Mouse (Mus musculus) hindbrain, postnatal 0 days (tissue): ENCODE measurements around the gene Ndufaf2. TPM values are rescaled to one million over a fixed set of nuclear protein-coding genes. Genes with fewer than 3 reads are reported as not detected.

Source experiments
- ATAC-seq: fragments of 200-750 bp; cut with Nextera tagmentation; 2 replicates; pipeline ENCODE4 v1.8.0; 2017; ENCODE audit warnings: mild to moderate bottlenecking, moderate TSS enrichment, moderate library complexity
- DNase-seq: peaks from one replicate; pipeline ENCODE4 v3.0.0-alpha.2; 2015; ENCODE audit warnings: low spot score
- H3K27ac ChIP-seq: fragments of 300-500 bp; sonication (generic); 2 replicates; pipeline ENCODE4 v1.5.1; 2014; ENCODE audit warnings: mild to moderate bottlenecking
- H3K27me3 ChIP-seq: fragments of 300-500 bp; sonication (generic); 2 replicates; pipeline ENCODE4 v1.6.1; 2014; ENCODE audit warnings: low read length, mixed read lengths; ENCODE audit not compliant: insufficient read depth
- H3K36me3 ChIP-seq: fragments of 300-500 bp; sonication (generic); 2 replicates; pipeline ENCODE4 v1.6.1; 2014; ENCODE audit warnings: low read length, mixed read lengths; ENCODE audit not compliant: insufficient read depth
- H3K4me1 ChIP-seq: fragments of 300-500 bp; sonication (generic); 2 replicates; pipeline ENCODE4 v1.6.1; 2014; ENCODE audit warnings: antibody characterized with exemption, low read length, mixed read lengths; ENCODE audit not compliant: insufficient read depth
- H3K4me2 ChIP-seq: fragments of 300-500 bp; sonication (generic); 2 replicates; pipeline ENCODE4 v1.6.1; 2014; ENCODE audit warnings: low read depth, mild to moderate bottlenecking, low read length, moderate library complexity, mixed read lengths
- H3K4me3 ChIP-seq: fragments of 300-500 bp; sonication (generic); 2 replicates; pipeline ENCODE4 v1.5.1; 2014; ENCODE audit warnings: low read length
- H3K9ac ChIP-seq: fragments of 300-500 bp; sonication (generic); replicated peaks from 2 replicates; pipeline ENCODE4 v1.6.1; 2014; ENCODE audit warnings: mild to moderate bottlenecking, low read length, moderate library complexity, mixed read lengths
- H3K9me3 ChIP-seq: fragments of 300-500 bp; sonication (generic); 2 replicates; pipeline ENCODE4 v1.6.1; 2016; ENCODE audit warnings: low read length, mixed read lengths
- CTCF ChIP-seq: IDR thresholded peaks from 2 replicates; pipeline ENCODE4 v1.5.1; 2016; ENCODE audit warnings: antibody characterized with exemption, control low read depth, low read depth
- WGBS: fragments of 180-500 bp; shearing (Covaris S2); extraction: QIAGEN DNeasy Blood & Tissue Kit; methylation state at CpG from one replicate; pipeline ENCODE4 v1.1.7; 2014; 5-methylcytosine and 5-hydroxymethylcytosine counted together
- polyA plus RNA-seq: library from polyadenylated mRNA; unstranded; fragments of >200 nt; fragmentation: Nextera tagmentation; extraction: Ambion mirVana; gene quantifications from 2 replicates; pipeline ENCODE4 v1.2.1, GENCODE M21; 2015
- total RNA-seq: library from RNA; depleted of rRNA; stranded (reverse); fragments of >200 nt; gene quantifications from 2 replicates; pipeline ENCODE4 v1.2.3, GENCODE M21; 2014

Ndufaf2 gene
- total and polyA plus RNA-seq, 2 experiments from 2014 or later = 8.2 to 74.9 TPM

DNA sequence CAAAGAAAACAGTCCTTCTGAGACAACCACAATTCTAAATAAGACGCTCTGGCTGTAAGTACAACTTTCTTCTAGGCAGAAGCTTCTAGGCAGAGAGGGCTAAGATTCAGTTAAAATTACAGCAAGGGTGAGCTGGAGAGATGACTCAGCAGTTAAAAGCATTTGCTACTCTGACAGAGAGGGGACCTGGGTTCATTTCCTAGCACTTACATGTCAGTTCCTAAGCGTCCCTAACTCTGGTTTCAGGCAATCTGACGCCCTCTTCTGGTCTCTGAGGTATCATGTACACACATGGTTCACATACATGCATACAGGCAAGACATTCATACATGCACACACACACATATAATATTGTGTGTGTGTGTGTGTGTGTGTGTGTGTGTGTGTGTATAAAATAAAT is 27.1 kb upstream of the Ndufaf2 start:
- WGBS = 92% methylated on average over 3 of the region's 3 CpGs
- H3K27ac ChIP-seq = no peak overlapping the region
- H3K9ac ChIP-seq = no peak overlapping the region
- ATAC-seq (no peak), DNase-seq (no peak)
- H3K9me3 ChIP-seq = no peaks in the 10 kb centered on the region
- TF ChIP-seq CTCF = no peak
- H3K36me3 ChIP-seq = peaks cover 16% of the 10 kb centered on the region; the same call in 1 of the 2 replicates
- no peak overlapping the region for H3K4me2 ChIP-seq
- H3K27me3 ChIP-seq = no peaks in the 10 kb centered on the region
- no peak overlapping the region for H3K4me3 ChIP-seq
- H3K4me1 ChIP-seq = no peaks in the 10 kb centered on the region

GRCm38 (mm10) chr13:108184743-108185255 is 26.4 kb upstream of the Ndufaf2 start:
- Histone ChIP-seq H3K9ac (no peak overlapping the region), H3K27me3 (no peaks in the 10 kb centered on the region), H3K4me1 (no peaks in the 10 kb centered on the region), H3K9me3 (no peaks in the 10 kb centered on the region), H3K36me3 (peaks cover 16% of the 10 kb centered on the region; the same call in 1 of the 2 replicates), H3K4me2 (no peak overlapping the region), H3K27ac (no peak overlapping the region), H3K4me3 (no peak overlapping the region)
- TF ChIP-seq CTCF = no peak
- DNase-seq = no peak
- no peak for ATAC-seq

GRCm38 (mm10) chr13:108180821-108181220 is 22.4 kb upstream of the Ndufaf2 start:
- no peaks in the 10 kb centered on the region for H3K27me3 ChIP-seq
- peaks cover 16% of the 10 kb centered on the region for H3K36me3 ChIP-seq
- DNase-seq = no peak
- H3K27ac ChIP-seq = no peak overlapping the region
- no peak for ATAC-seq
- WGBS = 84% methylated on average over 5 of the region's 5 CpGs
- H3K4me1 ChIP-seq = no peaks in the 10 kb centered on the region
- H3K4me3 ChIP-seq = no peak overlapping the region
- H3K9me3 ChIP-seq = no peaks in the 10 kb centered on the region
- H3K9ac ChIP-seq = no peak overlapping the region
- no peak overlapping the region for H3K4me2 ChIP-seq
- no peak for TF ChIP-seq CTCF

- WGBS = 84% methylated on average over 8 of the region's 8 CpGs
- Histone ChIP-seq H3K4me3 (no peak overlapping the region), H3K4me2 (no peak overlapping the region), H3K9me3 (no peaks in the 10 kb centered on the region), H3K4me1 (no peaks in the 10 kb centered on the region), H3K27me3 (no peaks in the 10 kb centered on the region), H3K27ac (no peak overlapping the region), H3K9ac (no peak overlapping the region), H3K36me3 (peaks cover 21% of the 10 kb centered on the region)
- no peak for TF ChIP-seq CTCF
- DNase-seq = no peak
- ATAC-seq = no peak
Measured at GRCm38 (mm10) chr13:108179618-108180017, 21.2 kb upstream of the Ndufaf2 start.

DNA sequence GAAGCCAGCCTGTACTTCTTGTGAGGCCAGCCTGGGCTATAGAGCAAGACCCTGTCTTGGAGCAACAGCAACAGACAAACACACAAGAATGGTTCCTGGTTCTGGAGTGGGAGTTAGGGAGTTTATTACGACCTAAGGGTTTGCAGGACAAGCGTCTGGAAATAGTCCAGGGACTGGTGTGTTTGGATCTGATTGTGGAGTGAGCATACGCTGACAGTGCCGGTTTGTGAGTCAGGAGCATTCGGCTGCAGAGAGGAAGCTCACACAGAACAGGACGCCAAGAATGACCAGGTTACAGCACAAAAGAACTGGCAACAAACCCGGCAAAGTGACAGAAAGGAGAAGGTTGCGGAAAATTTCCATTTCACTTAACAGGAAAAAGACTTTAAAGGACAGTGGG is 12.1 kb upstream of the Ndufaf2 start:
- no peak overlapping the region for H3K4me3 ChIP-seq
- no peak overlapping the region for H3K4me2 ChIP-seq
- H3K36me3 ChIP-seq = peaks cover 12% of the 10 kb centered on the region
- DNase-seq (no peak), ATAC-seq (no peak)
- H3K9ac ChIP-seq = no peak overlapping the region
- no peaks in the 10 kb centered on the region for H3K9me3 ChIP-seq
- 85% methylated on average over 8 of the region's 8 CpGs for whole genome bisulfite sequencing
- H3K27me3 ChIP-seq = no peaks in the 10 kb centered on the region
- no peaks in the 10 kb centered on the region for H3K4me1 ChIP-seq
- H3K27ac ChIP-seq = no peak overlapping the region
- TF ChIP-seq CTCF = no peak

DNA sequence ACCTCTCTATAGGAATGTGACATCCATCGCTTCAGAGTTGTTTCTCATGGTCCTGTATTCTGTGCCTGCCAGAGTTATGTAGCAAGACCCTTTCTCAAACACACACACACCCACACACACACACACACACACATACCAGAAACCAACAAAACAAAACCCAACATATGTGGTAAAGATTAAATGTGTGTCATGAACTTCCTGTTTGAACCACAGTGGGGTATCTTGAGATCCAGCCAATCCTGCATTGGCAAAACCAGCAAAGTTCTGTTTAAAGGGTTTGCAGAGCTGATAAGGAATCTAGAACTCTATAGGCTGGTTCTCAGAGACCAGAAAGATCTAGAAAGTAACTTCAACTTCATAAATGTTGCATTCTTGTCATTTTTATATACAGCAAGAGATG is 11.6 kb upstream of the Ndufaf2 start:
- no peak overlapping the region for H3K4me2 ChIP-seq
- no peak overlapping the region for H3K27ac ChIP-seq
- no peaks in the 10 kb centered on the region for H3K9me3 ChIP-seq
- DNase-seq (no peak), ATAC-seq (no peak)
- H3K4me3 ChIP-seq = no peak overlapping the region
- 100% methylated on average over 1 of the region's 1 CpGs for WGBS
- H3K27me3 ChIP-seq = no peaks in the 10 kb centered on the region
- peaks cover 10% of the 10 kb centered on the region for H3K36me3 ChIP-seq
- no peaks in the 10 kb centered on the region for H3K4me1 ChIP-seq
- no peak overlapping the region for H3K9ac ChIP-seq
- TF ChIP-seq CTCF = no peak

- ATAC-seq (no peak), DNase-seq (no peak)
- Histone ChIP-seq H3K27me3 (no peaks in the 10 kb centered on the region), H3K4me3 (no peak overlapping the region), H3K36me3 (no peaks in the 10 kb centered on the region; the same call in 1 of the 2 replicates), H3K9me3 (no peaks in the 10 kb centered on the region), H3K27ac (no peak overlapping the region), H3K4me2 (no peak overlapping the region), H3K9ac (no peak overlapping the region), H3K4me1 (peaks cover 4% of the 10 kb centered on the region; the same call in 1 of the 2 replicates)
- 78% methylated on average over 3 of the region's 3 CpGs for WGBS
- TF ChIP-seq CTCF = no peak
Measured at GRCm38 (mm10) chr13:108164621-108165020, 6.2 kb upstream of the Ndufaf2 start.
